Mouse (Mus musculus): ENCODE measurements around the gene Hist3h2ba. TPM values are rescaled to one million over a fixed set of nuclear protein-coding genes. Genes with fewer than 3 reads are reported as not detected.

Hist3h2ba gene
- polyA plus RNA-seq, 1 experiment from 2014 or later = 223 TPM

DNA sequence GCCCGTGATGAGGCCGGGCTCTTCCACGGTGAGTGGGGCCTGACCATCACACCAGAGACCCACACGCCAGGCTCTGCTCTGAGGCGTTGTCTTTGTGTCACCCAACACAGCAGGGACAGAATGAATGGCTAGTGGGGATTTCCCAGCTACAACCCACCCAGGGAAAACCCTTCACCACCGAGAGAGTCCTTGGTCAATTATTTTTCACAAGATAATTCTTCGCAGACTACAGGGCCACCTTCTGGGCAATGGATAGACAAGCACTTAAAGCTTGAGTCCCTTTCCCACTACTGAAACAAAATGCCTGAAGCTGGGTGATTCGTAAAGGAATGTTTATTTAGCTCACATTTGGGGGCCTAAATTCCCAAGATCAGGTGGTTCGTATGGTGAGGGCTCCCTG lies 26.3 kb upstream of the Hist3h2ba start:
- ATAC-seq (ENCODE audit: low FRiP score, low read depth) = no peak
- Histone ChIP-seq H3K4me2 (replicated peaks) (no peak overlapping the region), H3K4me1 (no peaks in the 10 kb centered on the region), H3K9ac (replicated peaks) (no peak overlapping the region), H3K4me3 (no peak overlapping the region), H3K27ac (replicated peaks) (no peak overlapping the region), H3K36me3 (no peaks in the 10 kb centered on the region), H3K9me3 (no peaks in the 10 kb centered on the region), H3K27me3 (no peaks in the 10 kb centered on the region; the same call in 1 of the 2 replicates)
- WGBS = 82% methylated on average over 9 of the region's 9 CpGs

DNA sequence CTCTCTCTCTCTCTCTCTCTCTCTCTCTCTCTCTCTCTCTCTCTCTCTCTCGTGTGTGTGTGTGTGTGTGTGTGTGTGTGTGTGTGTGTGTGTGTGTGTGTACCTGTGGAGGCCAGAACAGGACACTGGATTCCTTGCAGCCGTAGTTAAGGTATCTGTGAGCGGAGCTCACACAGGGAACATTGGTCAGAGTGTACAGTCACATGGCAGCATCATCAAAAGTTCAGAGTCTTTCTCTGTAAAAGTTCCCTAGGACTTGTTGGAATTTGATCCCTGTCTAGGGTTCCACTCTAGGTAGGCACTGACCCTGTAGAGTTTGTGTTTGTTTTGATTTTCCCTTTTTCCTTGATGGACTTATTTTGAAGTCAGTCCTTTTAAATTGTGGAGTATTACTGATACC lies 22.1 kb upstream of the Hist3h2ba start:
- H3K9me3 ChIP-seq = no peaks in the 10 kb centered on the region

DNA sequence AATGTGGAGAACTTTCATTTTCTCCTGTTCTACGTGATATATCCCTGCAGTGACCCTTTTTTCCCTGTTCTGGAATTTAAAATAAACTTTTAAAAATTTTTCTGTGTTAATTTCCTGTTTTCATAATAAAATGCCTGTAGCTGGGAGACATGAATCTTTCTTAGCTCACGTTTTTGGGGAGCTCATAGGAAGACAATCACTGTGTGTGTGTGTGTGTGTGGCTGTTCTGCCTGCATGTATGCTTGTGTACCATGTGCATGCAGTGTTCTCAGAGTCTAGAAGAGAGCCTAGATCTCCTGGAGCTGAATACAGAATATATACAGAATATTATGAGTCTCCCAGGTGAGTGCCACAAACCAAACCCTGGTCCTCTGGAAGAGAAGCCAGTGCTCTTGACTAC lies 21.7 kb upstream of the Hist3h2ba start:
- Histone ChIP-seq H3K27me3 (no peaks in the 10 kb centered on the region), H3K4me3 (no peak overlapping the region), H3K36me3 (peaks cover 11% of the 10 kb centered on the region), H3K4me1 (0 out of 2 replicates have a peak, but pooled peaks cover 2% of the 10 kb centered on the region), H3K4me2 (replicated peaks) (no peak overlapping the region), H3K27ac (replicated peaks) (no peak overlapping the region), H3K9me3 (no peaks in the 10 kb centered on the region), H3K9ac (replicated peaks) (no peak overlapping the region)
- ATAC-seq (ENCODE audit: low FRiP score, low read depth) = no peak
- 79% methylated on average over 2 of the region's 2 CpGs for WGBS

More for the DNA sequence above, 22.1 kb upstream of the Hist3h2ba start:
- Histone ChIP-seq H3K4me2 (replicated peaks) (no peak overlapping the region), H3K4me3 (no peak overlapping the region), H3K27me3 (no peaks in the 10 kb centered on the region), H3K27ac (replicated peaks) (no peak overlapping the region), H3K4me1 (0 out of 2 replicates have a peak, but pooled peaks cover 2% of the 10 kb centered on the region), H3K36me3 (peaks cover 7% of the 10 kb centered on the region), H3K9ac (replicated peaks) (no peak overlapping the region)
- WGBS = 65% methylated on average over 2 of the region's 3 CpGs
- ATAC-seq (ENCODE audit: low FRiP score, low read depth) = no peak

DNA sequence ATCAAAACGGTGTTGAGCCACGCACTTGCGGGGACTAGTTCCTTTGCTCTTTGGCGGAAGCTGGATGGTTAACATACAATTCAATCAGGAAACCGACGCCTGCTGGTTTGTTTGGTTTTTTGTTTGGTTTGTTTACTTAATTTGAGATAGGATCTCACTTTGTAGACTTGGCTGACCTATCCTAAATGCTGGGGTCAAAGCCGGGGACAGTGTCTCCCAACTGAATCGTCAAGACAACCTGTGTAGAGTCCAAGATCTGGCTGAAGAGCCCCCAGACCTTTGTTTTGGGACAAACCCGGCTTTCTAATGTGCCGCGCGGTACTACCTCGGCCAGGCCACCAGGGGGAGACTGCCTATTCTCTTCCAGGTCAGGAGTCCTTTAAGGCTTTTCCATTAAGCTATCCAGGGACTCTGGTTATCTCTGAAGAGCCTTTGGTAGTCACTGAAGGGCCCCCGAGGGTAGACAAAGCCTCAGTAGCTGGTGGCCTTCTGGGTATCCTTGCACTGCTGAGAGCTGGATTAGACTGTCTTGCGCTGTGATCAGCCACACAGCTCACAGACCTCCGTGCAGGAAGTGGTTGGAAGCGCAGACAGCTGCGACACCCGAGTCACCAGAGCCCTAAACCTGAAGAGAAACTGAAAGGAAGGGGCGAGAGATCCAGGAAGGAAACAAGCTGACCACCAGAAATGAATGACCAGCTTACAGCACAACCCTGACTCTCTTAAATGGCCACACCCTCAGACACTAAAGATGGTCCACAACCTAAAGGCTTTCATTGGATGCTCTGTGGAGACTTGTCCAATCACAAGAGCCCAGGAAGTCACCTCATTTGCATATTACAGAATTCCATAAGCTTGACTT lies 20.7 kb upstream of the Hist3h2ba start:
- H3K9ac ChIP-seq (replicated peaks) = no peak overlapping the region
- peak overlapping the region; percentile 60; the same call in 1 of the 2 replicates for H3K27ac ChIP-seq (replicated peaks)

DNA sequence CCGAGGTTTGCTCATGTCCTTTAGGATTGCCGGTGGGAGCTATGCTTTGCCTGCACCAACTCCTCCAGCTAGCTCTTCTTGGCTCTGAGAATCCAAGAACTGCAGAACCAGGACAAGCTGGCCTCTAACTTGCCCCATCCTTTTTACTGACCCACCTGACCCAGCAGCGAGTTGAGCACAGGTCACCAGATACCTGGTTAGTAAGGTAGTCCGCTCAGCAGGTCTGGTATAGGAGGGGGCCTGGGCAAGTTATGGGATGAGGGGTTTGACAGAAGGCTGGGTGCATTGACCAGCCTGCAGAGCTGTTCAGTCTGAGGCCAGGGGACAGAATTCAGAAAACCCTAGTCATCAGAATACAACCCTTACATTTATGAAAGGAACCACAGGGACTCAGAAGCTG lies 19.7 kb upstream of the Hist3h2ba start:
- Histone ChIP-seq H3K27ac (replicated peaks) (no peak overlapping the region), H3K36me3 (peaks cover 31% of the 10 kb centered on the region)
- no peak for ATAC-seq (ENCODE audit: low FRiP score, low read depth)

More for the DNA sequence above, 20.7 kb upstream of the Hist3h2ba start:
- 35% methylated on average over 20 of the region's 20 CpGs for WGBS
- Histone ChIP-seq H3K4me3 (no peak overlapping the region), H3K36me3 (peaks cover 21% of the 10 kb centered on the region), H3K4me2 (replicated peaks) (peak overlapping the region; percentile 21; the same call in 1 of the 2 replicates), H3K4me1 (0 out of 2 replicates have a peak, but pooled peaks cover 2% of the 10 kb centered on the region), H3K9me3 (no peaks in the 10 kb centered on the region), H3K27me3 (no peaks in the 10 kb centered on the region)
- ATAC-seq (ENCODE audit: low FRiP score, low read depth) = peak; percentile 68; the same call in 1 of the 2 replicates

DNA sequence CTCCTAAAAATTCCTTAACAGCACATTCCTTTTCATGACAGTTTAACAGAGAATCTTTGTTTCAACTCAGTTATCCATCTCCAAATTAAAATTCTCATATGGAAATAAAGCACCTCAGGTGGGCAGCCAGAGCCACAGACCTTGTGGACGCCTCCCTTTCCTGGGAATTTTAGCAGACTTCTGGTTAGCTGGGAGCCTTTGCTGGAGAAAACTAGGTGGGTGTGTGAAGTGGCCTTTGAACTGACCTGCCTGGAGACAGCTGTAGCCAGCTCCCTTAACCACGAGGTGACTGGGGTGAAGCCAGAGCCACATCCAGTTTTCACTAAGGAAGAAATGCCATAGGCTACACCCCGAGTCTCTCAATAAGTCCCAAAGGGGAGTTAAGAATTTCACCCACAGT lies 19.1 kb upstream of the Hist3h2ba start:
- Histone ChIP-seq H3K9ac (replicated peaks) (no peak overlapping the region), H3K4me1 (0 out of 2 replicates have a peak, but pooled peaks cover 2% of the 10 kb centered on the region), H3K9me3 (no peaks in the 10 kb centered on the region), H3K4me3 (no peak overlapping the region), H3K4me2 (replicated peaks) (no peak overlapping the region), H3K27me3 (no peaks in the 10 kb centered on the region), H3K36me3 (peaks cover 37% of the 10 kb centered on the region), H3K27ac (replicated peaks) (no peak overlapping the region)
- no peak for ATAC-seq (ENCODE audit: low FRiP score, low read depth)
- WGBS = 70% methylated on average over 3 of the region's 3 CpGs

More for the DNA sequence above, 19.7 kb upstream of the Hist3h2ba start:
- Histone ChIP-seq H3K4me3 (no peak overlapping the region), H3K4me1 (0 out of 2 replicates have a peak, but pooled peaks cover 2% of the 10 kb centered on the region), H3K27me3 (no peaks in the 10 kb centered on the region), H3K4me2 (replicated peaks) (no peak overlapping the region), H3K9ac (replicated peaks) (no peak overlapping the region), H3K9me3 (no peaks in the 10 kb centered on the region)
- WGBS = 76% methylated on average over 4 of the region's 4 CpGs

DNA sequence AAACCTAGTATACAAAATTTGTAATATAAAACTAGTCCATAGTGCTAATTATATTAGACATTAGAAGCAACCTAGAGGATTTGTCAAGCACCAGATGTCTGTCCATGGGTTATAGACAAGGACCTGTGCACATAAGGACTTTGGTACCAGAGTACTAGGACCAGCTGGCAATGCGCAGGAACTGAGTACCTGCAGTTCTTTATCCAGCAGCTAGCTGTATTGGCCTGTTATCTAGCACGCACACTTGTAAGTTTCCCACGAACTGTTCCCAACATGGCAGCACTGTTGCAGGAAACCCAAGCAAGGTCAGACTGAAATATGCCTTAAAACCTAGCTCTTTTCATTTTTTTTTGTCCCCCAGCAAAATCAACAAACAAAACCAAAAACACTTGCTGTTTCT lies 18.5 kb upstream of the Hist3h2ba start:
- H3K27me3 ChIP-seq = no peaks in the 10 kb centered on the region
- WGBS = 92% methylated on average over 3 of the region's 3 CpGs
- H3K27ac ChIP-seq (replicated peaks) = no peak overlapping the region
- 0 out of 2 replicates have a peak, but pooled peaks cover 2% of the 10 kb centered on the region for H3K4me1 ChIP-seq
- no peak overlapping the region for H3K4me3 ChIP-seq
- no peaks in the 10 kb centered on the region for H3K9me3 ChIP-seq
- no peak overlapping the region for H3K9ac ChIP-seq (replicated peaks)
- ATAC-seq (ENCODE audit: low FRiP score, low read depth) = no peak
- H3K36me3 ChIP-seq = peaks cover 41% of the 10 kb centered on the region
- no peak overlapping the region for H3K4me2 ChIP-seq (replicated peaks)

DNA sequence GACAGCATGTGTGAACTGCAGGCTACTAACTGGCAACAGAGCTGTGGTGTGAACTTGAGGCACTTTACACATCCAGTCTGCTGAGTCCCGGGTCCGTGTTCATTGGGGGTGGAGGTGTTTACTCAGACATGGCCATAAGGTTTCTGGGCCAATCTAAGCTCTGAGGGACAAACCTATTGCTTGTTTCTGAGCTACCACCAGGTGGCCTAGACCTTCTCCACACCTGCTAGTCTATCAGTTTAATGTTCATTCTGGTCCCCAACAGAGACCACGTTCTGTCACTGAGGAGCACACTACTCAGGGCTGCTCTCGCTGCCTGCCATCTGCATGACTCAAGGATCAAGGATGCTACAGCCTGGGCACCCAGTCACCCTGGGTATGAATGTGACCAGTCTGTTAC lies 17.1 kb upstream of the Hist3h2ba start:
- H3K9me3 ChIP-seq = no peaks in the 10 kb centered on the region
- H3K4me1 ChIP-seq = peaks cover 7% of the 10 kb centered on the region
- H3K27me3 ChIP-seq = no peaks in the 10 kb centered on the region
- no peak overlapping the region for H3K4me2 ChIP-seq (replicated peaks)
- H3K36me3 ChIP-seq = peaks cover 53% of the 10 kb centered on the region
- H3K4me3 ChIP-seq = no peak overlapping the region
- ATAC-seq (ENCODE audit: low FRiP score, low read depth) = no peak
- H3K9ac ChIP-seq (replicated peaks) = no peak overlapping the region
- 91% methylated on average over 4 of the region's 4 CpGs for WGBS
- no peak overlapping the region for H3K27ac ChIP-seq (replicated peaks)

DNA sequence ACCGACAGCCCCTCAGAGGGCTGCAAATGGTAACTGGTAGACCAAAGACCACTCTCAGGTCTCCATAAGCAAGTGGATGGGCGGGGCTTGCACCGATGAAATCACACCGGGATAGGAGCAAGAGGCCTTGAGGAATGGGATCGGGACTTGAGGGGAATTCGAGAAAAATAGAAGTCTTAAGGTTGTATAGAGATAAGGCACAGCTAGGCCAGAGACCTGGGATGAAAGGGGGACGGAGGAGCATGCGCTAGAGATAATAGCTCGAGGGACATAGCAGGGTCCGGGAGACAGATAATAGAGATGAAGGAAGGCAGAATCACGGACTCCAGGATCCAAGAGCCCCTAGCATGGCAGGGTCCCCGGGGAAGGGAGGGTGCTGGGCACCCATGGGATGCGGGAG lies 10.8 kb upstream of the Hist3h2ba start:
- peaks cover 24% of the 10 kb centered on the region for H3K4me1 ChIP-seq
- H3K36me3 ChIP-seq = peaks cover 36% of the 10 kb centered on the region
- peak overlapping the region; percentile 92 for H3K27ac ChIP-seq (replicated peaks)
- no peak for ATAC-seq (ENCODE audit: low FRiP score, low read depth)
- H3K4me3 ChIP-seq = peak overlapping the region; percentile 97
- H3K4me2 ChIP-seq (replicated peaks) = peak overlapping the region; percentile 91
- no peaks in the 10 kb centered on the region for H3K27me3 ChIP-seq
- peak overlapping the region; percentile 99 for H3K9ac ChIP-seq (replicated peaks)
- WGBS = under 1% methylated on average over 13 of the region's 13 CpGs
- no peaks in the 10 kb centered on the region for H3K9me3 ChIP-seq

DNA sequence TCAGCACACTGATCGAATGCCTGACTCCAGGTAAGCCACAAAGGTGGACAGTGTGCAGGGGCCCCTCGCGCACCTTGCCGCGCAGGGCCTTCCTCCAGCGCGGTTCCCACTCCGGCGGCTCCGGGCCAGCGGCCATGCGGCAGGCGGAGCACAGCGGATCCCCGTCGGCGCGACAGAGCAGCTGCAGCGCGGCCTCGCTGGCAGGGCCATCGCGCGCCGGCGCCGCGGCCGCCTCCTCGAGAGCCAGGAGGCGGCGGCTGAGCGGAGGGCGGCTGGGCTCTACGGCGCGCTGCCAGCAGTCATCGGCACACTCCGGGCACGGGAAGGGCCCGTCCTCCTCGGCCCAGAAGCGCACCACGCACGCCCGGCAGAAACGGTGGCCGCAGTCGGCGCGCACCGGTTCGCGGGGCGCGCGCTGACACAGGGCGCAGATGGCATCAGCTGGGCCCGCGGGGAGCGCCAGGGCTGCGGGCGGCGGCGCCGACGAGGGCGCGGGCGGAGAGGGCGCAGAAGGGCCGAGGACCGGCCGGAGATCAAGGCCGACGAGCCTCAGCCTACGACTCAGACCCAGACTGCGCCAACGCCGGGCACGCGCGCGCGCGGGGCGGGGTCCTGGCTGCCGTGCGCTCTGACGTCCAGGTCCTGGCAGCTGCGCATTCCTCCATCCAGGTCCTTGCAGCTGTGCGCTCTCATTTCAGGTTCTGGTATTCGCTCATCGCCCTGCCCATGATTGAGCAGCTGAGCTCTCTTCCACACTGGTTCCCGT lies 10.2 kb upstream of the Hist3h2ba start, which contains the start of gene Rnf187:
Gene Rnf187, minus strand, starts transcription at position 595 of the 766 bp plus-strand sequence.
- ATAC-seq (ENCODE audit: low FRiP score, low read depth) = peak; percentile 97
- peak within 1 kb of the TSS; percentile 97 for H3K4me3 ChIP-seq
- H3K27ac ChIP-seq (replicated peaks) = peak within 1 kb of the TSS; percentile 92
- peak within 1 kb of the TSS; percentile 99 for H3K9ac ChIP-seq (replicated peaks)
- under 1% methylated on average over 71 of the region's 95 CpGs for WGBS
- no peaks in the 10 kb centered on the region for H3K9me3 ChIP-seq
- peak within 1 kb of the TSS; percentile 91 for H3K4me2 ChIP-seq (replicated peaks)
- peaks cover 30% of the 10 kb centered on the region for H3K36me3 ChIP-seq
- peaks cover 24% of the 10 kb centered on the region for H3K4me1 ChIP-seq
- H3K27me3 ChIP-seq = no peaks in the 10 kb centered on the region

DNA sequence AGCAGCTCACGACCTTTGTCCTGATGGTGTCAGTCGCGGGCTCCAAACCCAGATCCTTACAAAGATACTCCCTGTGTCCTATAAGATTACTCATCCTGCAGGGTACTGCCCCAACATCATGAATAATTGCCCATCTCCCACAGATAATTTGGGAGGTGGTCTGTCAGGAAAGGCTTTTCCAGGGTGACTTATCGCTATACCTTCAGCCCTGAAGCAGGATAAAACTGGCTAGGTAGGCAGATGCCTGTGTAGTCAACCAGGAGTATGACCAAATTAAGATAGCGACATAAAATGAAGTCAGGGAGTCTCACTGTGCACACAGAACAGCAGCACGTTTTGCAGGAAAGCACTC lies 9.7 kb upstream of the Hist3h2ba start:
- Histone ChIP-seq H3K27ac (replicated peaks) (peak overlapping the region; percentile 92), H3K36me3 (peaks cover 24% of the 10 kb centered on the region), H3K4me2 (replicated peaks) (peak overlapping the region; percentile 91), H3K4me1 (peaks cover 24% of the 10 kb centered on the region), H3K9me3 (no peaks in the 10 kb centered on the region), H3K27me3 (no peaks in the 10 kb centered on the region; the same call in 1 of the 2 replicates), H3K9ac (replicated peaks) (peak overlapping the region; percentile 99), H3K4me3 (peak overlapping the region; percentile 97)
- 17% methylated on average over 6 of the region's 6 CpGs for whole genome bisulfite sequencing
- ATAC-seq (ENCODE audit: low FRiP score, low read depth) = no peak; the same call in 1 of the 2 replicates

DNA sequence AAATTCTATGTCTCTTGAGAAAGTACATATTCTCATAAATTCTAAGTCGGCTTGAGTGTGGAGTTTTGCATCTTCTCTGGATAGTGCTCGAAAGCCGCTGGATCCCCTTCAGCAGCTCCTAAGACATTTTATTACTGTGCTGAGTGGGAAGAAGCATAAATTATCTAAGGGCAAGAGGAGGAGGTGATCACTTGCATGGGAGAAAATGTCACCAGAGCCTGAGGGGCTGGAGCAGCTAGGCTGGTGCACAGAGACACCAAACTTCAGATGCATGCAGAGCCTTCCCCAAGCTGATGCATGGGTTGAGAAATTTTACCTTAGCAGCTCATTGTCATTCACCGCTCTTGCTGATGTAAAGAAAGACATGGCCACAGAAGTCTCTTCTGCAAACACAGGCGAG lies 4.6 kb upstream of the Hist3h2ba start:
- Histone ChIP-seq H3K4me2 (replicated peaks) (no peak overlapping the region), H3K9me3 (no peaks in the 10 kb centered on the region), H3K27ac (replicated peaks) (no peak overlapping the region), H3K4me3 (no peak overlapping the region), H3K4me1 (peaks cover 11% of the 10 kb centered on the region), H3K9ac (replicated peaks) (no peak overlapping the region), H3K36me3 (no peaks in the 10 kb centered on the region), H3K27me3 (no peaks in the 10 kb centered on the region; the same call in 1 of the 2 replicates)
- ATAC-seq (ENCODE audit: low FRiP score, low read depth) = no peak
- WGBS = 82% methylated on average over 5 of the region's 5 CpGs

Data from midbrain, embryonic 12.5 days (tissue).